Mouse (Mus musculus): ENCODE measurements around the gene Acnat1. TPM values are rescaled to one million over a fixed set of nuclear protein-coding genes. Genes with fewer than 3 reads are reported as not detected.

Acnat1 gene
- total and polyA plus RNA-seq, 3 experiments, result not detected

GRCm38 (mm10) chr4:49478118-49478877, 4.6 kb upstream of the Acnat1 start:
- TF ChIP-seq TCF12 (IDR thresholded peaks at IDR 0.05; ENCODE audit: low read depth, low read length), result no peak
- no peak for TF ChIP-seq SMC3 (IDR thresholded peaks at IDR 0.05; ENCODE audit: low read depth, low read length)
- no peak for TF ChIP-seq POLR2A (IDR thresholded peaks at IDR 0.05; ENCODE audit: low read depth, low read length)
- no peak for TF ChIP-seq MEF2A (IDR thresholded peaks at IDR 0.05; ENCODE audit: borderline replicate concordance, low read depth, low read length)
- TF ChIP-seq USF2 (conservative IDR thresholded peaks at IDR 0.05; ENCODE audit: low read depth, low read length), result no peak
- TF ChIP-seq SIN3A (IDR thresholded peaks at IDR 0.05; ENCODE audit: low read length), result no peak
- no peak for TF ChIP-seq GABPA (IDR thresholded peaks at IDR 0.05; ENCODE audit: insufficient replicate concordance, low read depth, low read length)
- TF ChIP-seq BHLHE40 (IDR thresholded peaks at IDR 0.05; ENCODE audit: low read depth, low read length), result no peak
- no peak for TF ChIP-seq MAFK (IDR thresholded peaks at IDR 0.05; ENCODE audit: insufficient replicate concordance, low read length)
- no peak for TF ChIP-seq ZMIZ1 (IDR thresholded peaks at IDR 0.05; ENCODE audit: low read depth, low read length)
- TF ChIP-seq JUND (conservative IDR thresholded peaks at IDR 0.05; ENCODE audit: low read depth, low read length), result no peak
- no peak for TF ChIP-seq CTCF (conservative IDR thresholded peaks at IDR 0.05 in 1 of 2, IDR thresholded peaks at IDR 0.05 in 1 of 2; ENCODE audit: low read depth in 2 of 2, low read length in 2 of 2)
- TF ChIP-seq KAT2A (IDR thresholded peaks at IDR 0.05; ENCODE audit: insufficient replicate concordance, low read length), result no peak
- no peak for TF ChIP-seq NRF1 (IDR thresholded peaks at IDR 0.05; ENCODE audit: low read depth, low read length)
- no peak for TF ChIP-seq NELFE (IDR thresholded peaks at IDR 0.05; ENCODE audit: low read depth, low read length)
- no peak overlapping the region for H3K4me3 ChIP-seq (replicated peaks in 1 of 3; ENCODE audit: low read depth in 2 of 3, low read length in 2 of 3, poor library complexity in 1 of 3)
- no peaks in the 10 kb centered on the region for H3K36me3 ChIP-seq (replicated peaks in 1 of 2; ENCODE audit: control insufficient read depth in 1 of 2, insufficient read depth in 1 of 2, low read length in 1 of 2)
- in situ Hi-C loops (cut with MboI; ENCODE audit: low pct_ligation_motif_present, low pct_unique_long_range_greater_than_20kb, low sequenced_read_pairs), result no loop called here
- H3K79me2 ChIP-seq (replicated peaks; ENCODE audit: control insufficient read depth, extremely low read depth, insufficient read depth, poor library complexity, severe bottlenecking), result no peaks in the 10 kb centered on the region
- H3K4me1 ChIP-seq (ENCODE audit: control insufficient read depth in 1 of 2, insufficient read depth in 2 of 2), result no peaks in the 10 kb centered on the region
- dilution Hi-C loops (cut with MboI; ENCODE audit: extremely low pct_ligation_motif_present, extremely low pct_unique_long_range_greater_than_20kb, low sequenced_read_pairs), result no loop called here
- peak overlapping the region; percentile 61; the same call in 1 of the 2 replicates for H3K4me2 ChIP-seq (ENCODE audit: insufficient read depth, low read depth, poor library complexity, severe bottlenecking)
- H3K9ac ChIP-seq (ENCODE audit: insufficient read depth, low read depth), result no peak overlapping the region
- no peak for DNase-seq (ENCODE audit: extremely low read depth)
- no peak overlapping the region for H3K27ac ChIP-seq (ENCODE audit: insufficient read depth, low read depth)
- no peaks in the 10 kb centered on the region for H3K9me3 ChIP-seq (replicated peaks; ENCODE audit: low read length)
- no peaks in the 10 kb centered on the region for H3K27me3 ChIP-seq (replicated peaks)

DNA sequence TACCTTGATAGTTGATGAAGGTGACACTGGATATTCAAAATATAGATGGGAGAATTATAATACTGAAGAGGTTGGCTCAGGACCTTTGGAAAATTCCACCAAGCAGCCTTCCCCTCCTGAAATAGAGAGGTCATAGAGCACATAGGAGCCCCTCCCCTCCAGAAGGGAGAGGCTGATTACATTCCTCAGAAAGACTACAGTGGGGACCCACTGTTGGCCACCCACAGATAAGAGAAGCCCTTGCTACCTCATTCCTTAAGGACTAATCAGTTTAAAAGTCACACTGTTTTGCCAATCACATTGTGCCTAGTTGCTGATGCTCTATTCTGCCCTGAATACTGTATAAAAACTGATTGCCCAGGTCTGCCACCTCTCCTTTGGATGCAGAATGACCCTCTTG, 871 bp upstream of the Acnat1 start:
- in situ Hi-C loops (cut with MboI; ENCODE audit: low pct_ligation_motif_present, low pct_unique_long_range_greater_than_20kb, low sequenced_read_pairs) (no loop called here), dilution Hi-C loops (cut with MboI; ENCODE audit: extremely low pct_ligation_motif_present, extremely low pct_unique_long_range_greater_than_20kb, low sequenced_read_pairs) (no loop called here)
- no peak overlapping the region for H3K27ac ChIP-seq (ENCODE audit: insufficient read depth, low read depth)
- H3K9me3 ChIP-seq (replicated peaks; ENCODE audit: low read length), result no peaks in the 10 kb centered on the region
- H3K4me1 ChIP-seq (ENCODE audit: control insufficient read depth in 1 of 2, insufficient read depth in 2 of 2), result peaks cover 0 to 3% of the 10 kb centered on the region in 2 experiments; a peak in 1 of 4 replicates
- H3K4me3 ChIP-seq (replicated peaks in 1 of 3; ENCODE audit: low read depth in 2 of 3, low read length in 2 of 3, poor library complexity in 1 of 3), result no peak overlapping the region
- TF ChIP-seq KAT2A (IDR thresholded peaks at IDR 0.05; ENCODE audit: insufficient replicate concordance, low read length) (no peak), SIN3A (IDR thresholded peaks at IDR 0.05; ENCODE audit: low read length) (no peak), ELF1 (IDR thresholded peaks at IDR 0.05; ENCODE audit: low read depth, low read length) (no peak), TBP (conservative IDR thresholded peaks at IDR 0.05; ENCODE audit: low read depth, low read length) (no peak), IRF4 (IDR thresholded peaks at IDR 0.05; ENCODE audit: low read depth, low read length) (no peak), RCOR1 (conservative IDR thresholded peaks at IDR 0.05; ENCODE audit: low read depth, low read length) (no peak), PAX5 (IDR thresholded peaks at IDR 0.05; ENCODE audit: low read length) (no peak)
- H3K27me3 ChIP-seq (replicated peaks), result no peaks in the 10 kb centered on the region
- no peak overlapping the region for H3K9ac ChIP-seq (ENCODE audit: insufficient read depth, low read depth)
- no peaks in the 10 kb centered on the region for H3K36me3 ChIP-seq (replicated peaks in 1 of 2; ENCODE audit: control insufficient read depth in 1 of 2, insufficient read depth in 1 of 2, low read length in 1 of 2)
- H3K4me2 ChIP-seq (ENCODE audit: insufficient read depth, low read depth, poor library complexity, severe bottlenecking), result no peak overlapping the region
- no peak for DNase-seq (ENCODE audit: extremely low read depth)
- H3K79me2 ChIP-seq (replicated peaks; ENCODE audit: control insufficient read depth, extremely low read depth, insufficient read depth, poor library complexity, severe bottlenecking), result no peaks in the 10 kb centered on the region

Measured in CH12.LX (cell line).